ENCODE assay signal across 8 mouse cellular contexts in genomic region chr8:105566703-105567595, GRCm38 (mm10). TPM values are rescaled to one million over a fixed set of nuclear protein-coding genes. Genes with fewer than 3 reads are reported as not detected.
A peak's percentile ranks its signal among the peaks of the same experiment; 100 is the strongest.
DNase-seq lines count a peak whose midpoint lies in the region; ATAC-seq lines count a peak whose summit lies in the region.

No protein-coding gene starts in this region.

- H3K36me3 ChIP-seq in heart, embryonic 10.5 days, result peaks cover 5% of the 10 kb centered on the region; the same call in 1 of the 2 replicates
- no peaks in the 10 kb centered on the region for H3K36me3 ChIP-seq in embryonic facial prominence, embryonic 14.5 days (ENCODE audit: control insufficient read depth, insufficient read depth, low read length)
- no peaks in the 10 kb centered on the region for H3K36me3 ChIP-seq in hindbrain, embryonic 15.5 days
- no peaks in the 10 kb centered on the region for H3K36me3 ChIP-seq in liver, embryonic 16.5 days (ENCODE audit: control insufficient read depth, insufficient read depth)

- peaks cover 20% of the 10 kb centered on the region for H3K4me1 ChIP-seq in heart, embryonic 10.5 days
- no peaks in the 10 kb centered on the region; the same call in 1 of the 2 replicates for H3K4me1 ChIP-seq in embryonic facial prominence, embryonic 14.5 days (ENCODE audit: control insufficient read depth, insufficient read depth, low read length)
- H3K4me1 ChIP-seq in hindbrain, embryonic 15.5 days (replicated peaks), result peaks cover 45% of the 10 kb centered on the region
- H3K4me1 ChIP-seq in liver, embryonic 16.5 days (ENCODE audit: control insufficient read depth, low read depth, low read length), result peaks cover 20% of the 10 kb centered on the region

- peak overlapping the region; percentile 78 for H3K4me3 ChIP-seq in heart, embryonic 10.5 days
- peak overlapping the region; percentile 93 for H3K4me3 ChIP-seq in embryonic facial prominence, embryonic 14.5 days (ENCODE audit: low read depth, low read length)
- peak overlapping the region; percentile 78 for H3K4me3 ChIP-seq in hindbrain, embryonic 15.5 days
- H3K4me3 ChIP-seq in liver, embryonic 16.5 days (ENCODE audit: low read depth, low read length), result peak overlapping the region; percentile 94

- H3K27ac ChIP-seq in heart, embryonic 10.5 days, result peak overlapping the region; percentile 90
- no peak overlapping the region for H3K27ac ChIP-seq in embryonic facial prominence, embryonic 14.5 days (replicated peaks; ENCODE audit: low read depth, low read length)
- H3K27ac ChIP-seq in hindbrain, embryonic 15.5 days (replicated peaks), result peak overlapping the region; percentile 76
- H3K27ac ChIP-seq in liver, embryonic 16.5 days (ENCODE audit: low read length), result peak overlapping the region; percentile 77

- no peak for ATAC-seq in embryonic facial prominence, embryonic 14.5 days (ENCODE audit: low read depth)
- no peak for ATAC-seq in hindbrain, embryonic 15.5 days (ENCODE audit: low FRiP score, low read depth)
- ATAC-seq in liver, embryonic 16.5 days (ENCODE audit: low read depth), result no peak

- H3K9me3 ChIP-seq in heart, embryonic 10.5 days, result no peaks in the 10 kb centered on the region
- H3K9me3 ChIP-seq in embryonic facial prominence, embryonic 14.5 days (ENCODE audit: control insufficient read depth, low read length), result no peaks in the 10 kb centered on the region
- H3K9me3 ChIP-seq in hindbrain, embryonic 15.5 days, result no peaks in the 10 kb centered on the region
- H3K9me3 ChIP-seq in liver, embryonic 16.5 days (replicated peaks; ENCODE audit: control insufficient read depth, low read length), result no peaks in the 10 kb centered on the region

- peak; percentile 78 for DNase-seq in heart, embryonic 10.5 days (ENCODE audit: low spot score)
- no peak for DNase-seq in heart, postnatal 25 days (ENCODE audit: low spot score)
- peak; percentile 29 for DNase-seq in T-cell, adult 2 months (ENCODE audit: low spot score)
- peak; percentile 23 for DNase-seq in embryonic facial prominence, embryonic 14.5 days (ENCODE audit: low spot score)
- DNase-seq in right cerebral cortex, postnatal 25 days, result peak; percentile 19
- no peak for DNase-seq in layer of hippocampus, postnatal 36 days

- intact Hi-C loops in heart, postnatal 25 days (cut with DNase I), result loop anchor here (1.0 to 5.0 kb wide), 3 partner anchors 27 to 120 kb away; partner anchors contain the start of gene Carmil2

- WGBS in heart, embryonic 10.5 days, result 22% methylated on average over 27 of the region's 27 CpGs
- 34% methylated on average over 27 of the region's 27 CpGs for WGBS in embryonic facial prominence, embryonic 14.5 days
- 27% methylated on average over 27 of the region's 27 CpGs for WGBS in hindbrain, embryonic 15.5 days
- 24% methylated on average over 27 of the region's 27 CpGs for WGBS in liver, embryonic 16.5 days (ENCODE audit: insufficient replicate concordance)

- H3K27me3 ChIP-seq in heart, embryonic 10.5 days (ENCODE audit: insufficient read depth, poor library complexity, severe bottlenecking), result peaks cover 13% of the 10 kb centered on the region
- H3K27me3 ChIP-seq in embryonic facial prominence, embryonic 14.5 days (replicated peaks; ENCODE audit: control insufficient read depth, insufficient read depth, low read length), result no peaks in the 10 kb centered on the region
- no peaks in the 10 kb centered on the region for H3K27me3 ChIP-seq in hindbrain, embryonic 15.5 days
- H3K27me3 ChIP-seq in liver, embryonic 16.5 days (ENCODE audit: control insufficient read depth, insufficient read depth, low read depth, low read length), result no peaks in the 10 kb centered on the region

- H3K9ac ChIP-seq in embryonic facial prominence, embryonic 14.5 days (ENCODE audit: low read depth, low read length), result peak overlapping the region; percentile 87
- peak overlapping the region; percentile 53 for H3K9ac ChIP-seq in hindbrain, embryonic 15.5 days
- peak overlapping the region; percentile 73 for H3K9ac ChIP-seq in liver, embryonic 16.5 days (ENCODE audit: low read depth, low read length)

- H3K4me2 ChIP-seq in embryonic facial prominence, embryonic 14.5 days (ENCODE audit: low read depth, low read length), result peak overlapping the region; percentile 75
- H3K4me2 ChIP-seq in hindbrain, embryonic 15.5 days, result peak overlapping the region; percentile 86
- peak overlapping the region; percentile 94 for H3K4me2 ChIP-seq in liver, embryonic 16.5 days (ENCODE audit: low read depth, low read length)

RNA-seq across cellular contexts. Expression of gene Atp6v0d1, which starts 1.1 kb away (rescaled TPM):
- polyA plus RNA-seq in heart, embryonic 10.5 days (2016; fragmentation: Nextera tagmentation; extraction: Ambion mirVana), result 69.7 and 70.6 TPM in 2 replicates
- 10 to 100 TPM; 45.7 to 53.2 TPM for total RNA-seq in heart, postnatal 25 days (2021)
- polyA plus RNA-seq in embryonic facial prominence, embryonic 14.5 days (2014; fragmentation: Nextera tagmentation; extraction: Ambion mirVana), result 92.7 and 102 TPM in 2 replicates
- 222 and 231 TPM in 2 replicates for polyA plus RNA-seq in hindbrain, embryonic 15.5 days (2015; fragmentation: Nextera tagmentation; extraction: Ambion mirVana)
- polyA plus RNA-seq in liver, embryonic 16.5 days (2015; fragmentation: Nextera tagmentation; extraction: Ambion mirVana), result 51.0 and 54.0 TPM in 2 replicates
- 100 to 1,000 TPM; 288 to 305 TPM for total RNA-seq in layer of hippocampus, postnatal 36 days (2021)

RNA-seq across cellular contexts. Expression of gene Ripor1, which starts 38.1 kb away (rescaled TPM):
- polyA plus RNA-seq in heart, embryonic 10.5 days (2016; fragmentation: Nextera tagmentation; extraction: Ambion mirVana), result 34.8 and 37.3 TPM in 2 replicates
- 10 to 100 TPM; 41.7 to 50.9 TPM for total RNA-seq in heart, postnatal 25 days (2021)
- polyA plus RNA-seq in embryonic facial prominence, embryonic 14.5 days (2014; fragmentation: Nextera tagmentation; extraction: Ambion mirVana), result 22.4 and 23.6 TPM in 2 replicates
- polyA plus RNA-seq in hindbrain, embryonic 15.5 days (2015; fragmentation: Nextera tagmentation; extraction: Ambion mirVana), result 35.2 and 39.3 TPM in 2 replicates
- polyA plus RNA-seq in liver, embryonic 16.5 days (2015; fragmentation: Nextera tagmentation; extraction: Ambion mirVana), result 7.3 and 8.3 TPM in 2 replicates
- 10 to 100 TPM; 82.8 to 92.6 TPM for total RNA-seq in layer of hippocampus, postnatal 36 days (2021)

RNA-seq across cellular contexts. Expression of gene Hsd11b2, which starts 48.4 kb away (rescaled TPM):
- 14.8 and 37.5 TPM in 2 replicates for polyA plus RNA-seq in heart, embryonic 10.5 days (2016; fragmentation: Nextera tagmentation; extraction: Ambion mirVana)
- under 1 TPM; 0.13 to 0.36 TPM for total RNA-seq in heart, postnatal 25 days (2021)
- 1.1 and 2.2 TPM in 2 replicates for polyA plus RNA-seq in embryonic facial prominence, embryonic 14.5 days (2014; fragmentation: Nextera tagmentation; extraction: Ambion mirVana)
- 7.2 and 9.7 TPM in 2 replicates for polyA plus RNA-seq in hindbrain, embryonic 15.5 days (2015; fragmentation: Nextera tagmentation; extraction: Ambion mirVana)
- polyA plus RNA-seq in liver, embryonic 16.5 days (2015; fragmentation: Nextera tagmentation; extraction: Ambion mirVana), result 0.34 and 0.66 TPM in 2 replicates
- total RNA-seq in layer of hippocampus, postnatal 36 days (2021), result not detected

Comparison
In these comparisons a context has a peak if more than half of its experiments do, and no peak if none do; other contexts are left out.
1. DNase-seq: peak in heart, embryonic 10.5 days (single experiment), T-cell, adult 2 months (single experiment), embryonic facial prominence, embryonic 14.5 days (single experiment) and right cerebral cortex, postnatal 25 days (single experiment); none in heart, postnatal 25 days (single experiment) and layer of hippocampus, postnatal 36 days (0 of 2).
2. Peak in every context shown above with its lines, with median percentiles within 50 percentile points of each other: H3K4me3 ChIP-seq, H3K4me2 ChIP-seq and H3K9ac ChIP-seq.